ENCODE assay signal across 11 mouse cellular contexts in genomic region chr3:30519425-30519824, GRCm38 (mm10). TPM values are rescaled to one million over a fixed set of nuclear protein-coding genes. Genes with fewer than 3 reads are reported as not detected.
"Had no signal": no experiment of that assay in that cellular context is flagged by ENCODE, and none has a peak within 500 bp of the region (broad histone marks: within the 10 kb centered on the region; RNA-seq: fewer than 3 reads in every experiment).

No protein-coding gene starts in this region.

- DNase-seq: kidney, adult 18-20 months; kidney, adult 9 months; kidney, postnatal 14 days; layer of hippocampus, adult 9-11 months; liver, embryonic 13.5 days; retina, postnatal 1 day; right cerebral cortex, postnatal 25 days; spleen, adult 18-20 months; thymus, postnatal 25 days had no signal

RNA-seq across cellular contexts. Expression of gene Mecom, which starts 28.4 kb away (rescaled TPM):
- total RNA-seq: monocyte, adult 5-6 weeks; neutrophil, adult 5-6 weeks had no signal
